Mouse (Mus musculus): ENCODE measurements at regions not wholly inside any gene's neighbourhood (a gene's known extent, or its start where the extent isn't known, plus 50 kb on each side); places are given as distances from the start of the nearest gene placed in this dataset.

DNA sequence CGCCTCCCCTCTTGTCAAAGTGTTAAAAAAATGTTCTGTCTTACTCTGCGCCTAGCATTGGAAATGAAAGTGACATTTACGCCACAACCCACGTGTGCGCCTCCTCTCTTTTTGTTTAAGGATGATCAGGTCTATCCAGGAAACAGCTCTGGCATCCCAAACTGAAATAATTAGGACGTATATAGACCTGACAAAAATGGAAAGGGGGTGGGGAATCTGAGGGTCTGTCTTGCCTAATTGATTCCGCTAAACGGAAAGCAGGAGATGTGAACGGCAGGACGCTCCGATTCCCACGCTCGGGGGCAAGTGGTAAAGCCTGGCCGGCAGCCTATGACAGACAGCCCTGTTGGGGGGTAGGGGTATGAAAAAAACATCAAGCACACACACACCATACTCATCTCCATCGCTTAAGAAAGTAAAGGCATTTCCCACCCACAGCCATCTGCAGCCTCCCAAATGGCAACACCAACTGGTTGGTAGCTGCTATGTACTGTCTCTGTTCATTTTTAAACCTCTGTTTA lies 235.8 kb downstream of the Mef2c start:
- 4% methylated on average over 15 of the region's 15 CpGs for WGBS
- Histone ChIP-seq H3K4me3 (peak overlapping the region; percentile 37), H3K27me3 (replicated peaks) (peaks cover 79% of the 10 kb centered on the region), H3K9me3 (no peaks in the 10 kb centered on the region), H3K9ac (no peak overlapping the region), H3K27ac (replicated peaks) (no peak overlapping the region), H3K4me1 (peaks cover 23% of the 10 kb centered on the region), H3K4me2 (peak overlapping the region; percentile 56), H3K36me3 (no peaks in the 10 kb centered on the region)
- no peak for ATAC-seq (ENCODE audit: extremely low read depth, insufficient number of reproducible peaks, low FRiP score, low TSS enrichment)

GRCm38 (mm10) chr13:83740101-83740500 lies 236.3 kb downstream of the Mef2c start:
- ATAC-seq (ENCODE audit: extremely low read depth, insufficient number of reproducible peaks, low FRiP score, low TSS enrichment) = no peak
- Histone ChIP-seq H3K4me3 (no peak overlapping the region), H3K4me2 (no peak overlapping the region), H3K4me1 (peaks cover 26% of the 10 kb centered on the region), H3K9ac (no peak overlapping the region), H3K36me3 (no peaks in the 10 kb centered on the region), H3K27me3 (replicated peaks) (peaks cover 80% of the 10 kb centered on the region), H3K27ac (replicated peaks) (no peak overlapping the region), H3K9me3 (no peaks in the 10 kb centered on the region)
- 44% methylated on average over 2 of the region's 2 CpGs for WGBS

DNA sequence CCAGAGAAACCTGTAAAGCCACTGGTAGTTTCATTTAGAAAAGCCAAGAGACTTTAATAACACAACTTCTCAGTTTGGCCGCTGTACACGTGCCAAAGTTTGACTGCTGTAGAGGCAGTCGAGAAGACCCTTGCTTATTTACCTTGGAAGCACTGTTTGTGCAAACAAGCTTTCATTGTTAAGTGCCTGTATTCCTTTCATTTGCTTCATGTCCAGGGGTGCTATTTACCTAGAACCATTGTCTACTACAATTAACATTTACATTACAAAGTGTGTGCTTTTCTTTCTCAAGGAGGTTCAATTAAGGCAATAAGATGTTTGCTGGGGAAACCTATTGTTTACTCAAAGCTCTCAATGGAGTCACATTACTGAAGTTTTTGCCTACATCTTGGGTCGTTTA lies 236.9 kb downstream of the Mef2c start:
- H3K36me3 ChIP-seq = no peaks in the 10 kb centered on the region
- H3K9me3 ChIP-seq = no peaks in the 10 kb centered on the region
- peaks cover 26% of the 10 kb centered on the region for H3K4me1 ChIP-seq
- ATAC-seq (ENCODE audit: extremely low read depth, insufficient number of reproducible peaks, low FRiP score, low TSS enrichment) = no peak
- H3K9ac ChIP-seq = no peak overlapping the region
- peaks cover 80% of the 10 kb centered on the region for H3K27me3 ChIP-seq (replicated peaks)
- H3K4me2 ChIP-seq = no peak overlapping the region
- H3K27ac ChIP-seq (replicated peaks) = no peak overlapping the region
- no peak overlapping the region for H3K4me3 ChIP-seq
- WGBS = 49% methylated on average over 4 of the region's 4 CpGs

- Histone ChIP-seq H3K27me3 (replicated peaks) (peaks cover 80% of the 10 kb centered on the region), H3K27ac (replicated peaks) (no peak overlapping the region), H3K4me2 (no peak overlapping the region), H3K4me3 (no peak overlapping the region), H3K36me3 (no peaks in the 10 kb centered on the region), H3K9me3 (no peaks in the 10 kb centered on the region), H3K9ac (no peak overlapping the region), H3K4me1 (peaks cover 26% of the 10 kb centered on the region)
- 53% methylated on average over 7 of the region's 7 CpGs for WGBS
- ATAC-seq (ENCODE audit: extremely low read depth, insufficient number of reproducible peaks, low FRiP score, low TSS enrichment) = no peak
These were observed 237.8 kb downstream of the Mef2c start for GRCm38 (mm10) chr13:83741591-83742021.

DNA sequence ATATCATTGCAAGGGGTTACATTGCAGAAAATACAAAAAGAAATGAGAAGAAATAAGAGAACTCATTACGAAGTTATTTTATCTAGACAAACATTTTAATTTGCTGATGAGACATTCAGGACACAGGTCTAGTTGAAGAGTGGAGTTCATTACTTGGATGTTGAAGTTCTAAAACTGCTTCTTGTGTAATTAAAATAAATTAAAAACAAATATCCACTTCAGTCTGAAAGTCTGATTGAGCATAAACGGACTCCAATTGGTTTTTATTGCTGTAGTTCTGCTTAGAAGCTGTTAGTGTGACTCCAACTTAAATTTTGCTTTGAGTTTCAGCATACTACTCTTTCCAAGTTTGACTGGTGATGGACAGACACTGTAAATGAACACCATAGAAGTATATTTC lies 238.3 kb downstream of the Mef2c start:
- Histone ChIP-seq H3K4me3 (no peak overlapping the region), H3K36me3 (no peaks in the 10 kb centered on the region), H3K9ac (no peak overlapping the region), H3K4me2 (no peak overlapping the region), H3K27me3 (replicated peaks) (peaks cover 78% of the 10 kb centered on the region), H3K9me3 (no peaks in the 10 kb centered on the region), H3K27ac (replicated peaks) (no peak overlapping the region), H3K4me1 (peaks cover 26% of the 10 kb centered on the region)
- no peak for ATAC-seq (ENCODE audit: extremely low read depth, insufficient number of reproducible peaks, low FRiP score, low TSS enrichment)
- 72% methylated on average over 2 of the region's 2 CpGs for WGBS

DNA sequence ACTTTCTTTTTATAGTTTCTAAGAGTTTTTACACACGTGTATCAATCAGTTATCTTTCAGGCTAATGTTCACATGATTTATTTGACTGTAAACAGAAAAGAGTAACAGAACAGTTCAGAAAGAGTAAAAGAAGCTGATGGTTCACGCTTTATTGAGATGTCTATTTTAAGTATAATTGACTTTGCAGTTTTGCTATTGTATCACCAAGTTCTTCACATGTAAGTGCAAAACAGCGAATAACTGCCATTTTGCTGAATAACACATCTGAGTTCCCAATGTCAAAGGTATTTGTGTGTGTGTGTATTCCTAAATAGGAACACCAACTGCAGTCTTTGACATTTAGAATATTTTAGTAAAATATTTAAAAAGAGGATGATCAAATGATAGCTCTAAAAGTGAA lies 238.7 kb downstream of the Mef2c start:
- no peak overlapping the region for H3K4me3 ChIP-seq
- H3K27me3 ChIP-seq (replicated peaks) = peaks cover 74% of the 10 kb centered on the region
- H3K9ac ChIP-seq = no peak overlapping the region
- H3K36me3 ChIP-seq = no peaks in the 10 kb centered on the region
- WGBS = 68% methylated on average over 3 of the region's 3 CpGs
- no peaks in the 10 kb centered on the region for H3K9me3 ChIP-seq
- H3K4me1 ChIP-seq = peaks cover 23% of the 10 kb centered on the region
- no peak for ATAC-seq (ENCODE audit: extremely low read depth, insufficient number of reproducible peaks, low FRiP score, low TSS enrichment)
- no peak overlapping the region for H3K27ac ChIP-seq (replicated peaks)
- H3K4me2 ChIP-seq = no peak overlapping the region

DNA sequence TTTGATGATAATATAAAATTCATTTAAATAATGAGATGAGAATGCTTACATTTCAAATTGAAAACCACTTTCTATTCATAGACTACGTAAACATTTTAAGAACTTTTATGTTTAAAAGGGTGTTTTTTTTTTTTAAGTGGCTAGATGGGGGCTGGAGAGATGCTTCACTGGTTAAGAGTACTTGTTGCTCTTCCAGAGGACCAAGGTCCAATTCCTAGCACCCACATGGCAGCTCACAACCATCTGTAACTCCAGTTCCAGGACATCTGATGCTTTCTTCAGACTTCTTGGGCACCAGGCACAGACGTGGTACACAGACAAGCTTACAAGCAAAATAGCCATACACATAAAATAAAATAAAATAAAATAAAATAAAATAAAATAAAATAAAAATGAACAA lies 239.5 kb downstream of the Mef2c start:
- Histone ChIP-seq H3K9me3 (no peaks in the 10 kb centered on the region), H3K4me2 (no peak overlapping the region), H3K9ac (no peak overlapping the region), H3K36me3 (no peaks in the 10 kb centered on the region), H3K27me3 (replicated peaks) (peaks cover 68% of the 10 kb centered on the region), H3K4me1 (peaks cover 15% of the 10 kb centered on the region), H3K27ac (replicated peaks) (no peak overlapping the region), H3K4me3 (no peak overlapping the region)
- no peak for ATAC-seq (ENCODE audit: extremely low read depth, insufficient number of reproducible peaks, low FRiP score, low TSS enrichment)
- 80% methylated on average over 2 of the region's 2 CpGs for WGBS

- Histone ChIP-seq H3K27me3 (replicated peaks) (peaks cover 59% of the 10 kb centered on the region), H3K36me3 (no peaks in the 10 kb centered on the region), H3K9ac (peak overlapping the region; percentile 71), H3K4me1 (peaks cover 10% of the 10 kb centered on the region), H3K4me2 (peak overlapping the region; percentile 86), H3K4me3 (peak overlapping the region; percentile 58), H3K27ac (replicated peaks) (no peak overlapping the region), H3K9me3 (no peaks in the 10 kb centered on the region)
- WGBS = 61% methylated on average over 8 of the region's 8 CpGs
- ATAC-seq (ENCODE audit: extremely low read depth, insufficient number of reproducible peaks, low FRiP score, low TSS enrichment) = no peak
These were observed 240.4 kb downstream of the Mef2c start for GRCm38 (mm10) chr13:83744110-83744752.

GRCm38 (mm10) chr13:83744981-83745555 lies 241.2 kb downstream of the Mef2c start:
- H3K4me1 ChIP-seq = peaks cover 5% of the 10 kb centered on the region
- peak overlapping the region; percentile 86 for H3K4me2 ChIP-seq
- peak; percentile 63 for ATAC-seq (ENCODE audit: extremely low read depth, insufficient number of reproducible peaks, low FRiP score, low TSS enrichment)
- H3K9ac ChIP-seq = peak overlapping the region; percentile 71
- 2% methylated on average over 38 of the region's 38 CpGs for WGBS
- H3K36me3 ChIP-seq = no peaks in the 10 kb centered on the region
- H3K4me3 ChIP-seq = peak overlapping the region; percentile 58
- H3K27ac ChIP-seq (replicated peaks) = no peak overlapping the region
- peaks cover 51% of the 10 kb centered on the region for H3K27me3 ChIP-seq (replicated peaks)
- no peaks in the 10 kb centered on the region for H3K9me3 ChIP-seq

DNA sequence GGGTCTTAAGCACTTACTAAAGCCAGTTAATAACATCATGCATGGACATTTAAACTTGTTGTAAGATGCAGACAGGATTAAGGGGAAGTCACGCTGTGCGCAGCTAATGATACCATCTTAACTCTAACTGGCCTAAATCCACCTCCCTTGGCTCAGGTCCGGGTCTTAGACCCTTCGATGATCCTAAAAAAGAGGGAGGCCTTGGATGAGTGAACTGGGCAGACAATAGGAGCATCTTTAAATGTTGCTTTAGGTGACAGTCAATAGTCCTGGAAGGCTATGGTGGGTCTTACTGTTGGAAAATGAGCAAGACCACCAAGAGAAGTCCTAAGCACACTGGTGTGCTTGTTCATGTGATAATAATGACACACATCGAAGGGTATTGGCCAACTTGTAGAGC lies 242.1 kb downstream of the Mef2c start:
- no peaks in the 10 kb centered on the region for H3K36me3 ChIP-seq
- H3K4me2 ChIP-seq = no peak overlapping the region
- 67% methylated on average over 5 of the region's 5 CpGs for WGBS
- peaks cover 42% of the 10 kb centered on the region for H3K27me3 ChIP-seq (replicated peaks)
- H3K9ac ChIP-seq = no peak overlapping the region
- H3K4me1 ChIP-seq = peaks cover 5% of the 10 kb centered on the region
- H3K9me3 ChIP-seq = no peaks in the 10 kb centered on the region
- no peak overlapping the region for H3K27ac ChIP-seq (replicated peaks)
- no peak overlapping the region for H3K4me3 ChIP-seq
- no peak for ATAC-seq (ENCODE audit: extremely low read depth, insufficient number of reproducible peaks, low FRiP score, low TSS enrichment)

DNA sequence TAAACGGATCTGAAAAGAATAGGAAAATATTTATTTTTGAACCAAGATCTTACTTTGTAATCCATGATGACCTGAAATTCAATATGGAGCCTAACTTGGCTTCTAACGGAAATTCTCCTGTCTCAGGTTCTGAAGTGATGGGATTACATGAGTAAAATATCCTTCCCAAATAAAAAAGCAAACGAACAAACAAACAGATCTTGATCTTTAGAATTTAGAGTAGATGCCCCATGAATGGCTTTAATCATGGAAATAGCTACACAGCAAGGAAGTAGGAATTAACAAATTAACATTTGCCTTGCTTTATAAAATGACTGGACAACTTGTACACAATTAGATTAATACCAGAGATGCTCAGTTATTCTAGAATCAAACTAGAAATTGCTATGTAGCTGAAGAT lies 243.8 kb downstream of the Mef2c start:
- H3K27me3 ChIP-seq (replicated peaks) = peaks cover 26% of the 10 kb centered on the region
- no peaks in the 10 kb centered on the region for H3K36me3 ChIP-seq
- no peaks in the 10 kb centered on the region for H3K9me3 ChIP-seq
- no peak overlapping the region for H3K4me2 ChIP-seq
- 60% methylated on average over 3 of the region's 3 CpGs for WGBS
- ATAC-seq (ENCODE audit: extremely low read depth, insufficient number of reproducible peaks, low FRiP score, low TSS enrichment) = no peak
- H3K4me3 ChIP-seq = no peak overlapping the region
- peaks cover 5% of the 10 kb centered on the region for H3K4me1 ChIP-seq
- H3K27ac ChIP-seq (replicated peaks) = no peak overlapping the region
- H3K9ac ChIP-seq = no peak overlapping the region
